Mouse (Mus musculus) heart, adult 2 months (tissue): Measurements from ENCODE around the gene AC134908.4.

Experiments used
- CTCF ChIP-seq: fragments of 200-600 bp; IDR thresholded peaks from 2 replicates; pipeline ENCODE4 v1.8.1; 2022; ENCODE audit warnings: antibody characterized with exemption, mild to moderate bottlenecking, moderate library complexity
- EP300 ChIP-seq: fragments of 200-500 bp; IDR thresholded peaks from 2 replicates; pipeline ENCODE4 v1.6.1; 2011; ENCODE audit warnings: low read depth, low read length, control low read depth; ENCODE audit not compliant: insufficient read depth

DNA sequence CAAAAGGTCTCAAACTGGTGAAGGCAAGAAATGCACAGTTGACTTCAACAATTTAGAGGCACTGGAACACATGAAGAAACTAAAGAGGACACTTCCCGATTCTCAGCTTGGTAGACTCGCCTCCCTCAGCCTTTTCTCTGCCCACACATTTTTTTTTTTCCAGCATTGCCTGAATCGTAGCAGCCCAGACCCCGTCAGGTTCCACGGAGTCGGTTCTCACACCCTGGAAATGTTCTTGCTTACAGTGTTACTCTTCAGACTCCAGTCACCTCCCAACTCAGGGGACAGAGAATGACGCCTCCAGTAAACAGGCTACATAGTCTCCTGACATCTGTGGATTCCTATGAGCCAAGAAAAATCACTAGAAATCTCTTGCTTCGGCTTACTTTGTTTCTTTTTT, 35.3 kb downstream of the AC134908.4 start:
- TF ChIP-seq EP300 (no peak), CTCF (no peak)
